Mouse (Mus musculus) lung, postnatal 14 days (tissue): ENCODE results near the gene Cd300ld5.
"Not testable (repeated sequence)": the region's sequence is repeated elsewhere in the genome, so short reads cannot be mapped to it uniquely, and the experiment has no call there.

Experiments used
- DNase-seq: peaks from one replicate; pipeline ENCODE4 v3.0.0; 2021

Gene Cd300ld5

GRCm38 (mm10) chr11:115026912-115027311 lies 10.7 kb downstream of the Cd300ld5 start, which contains the start of gene Cd300ld4:
TSS of gene Cd300ld4 (minus strand) at chr11:115027012.
- not testable (repeated sequence) for DNase-seq

DNA sequence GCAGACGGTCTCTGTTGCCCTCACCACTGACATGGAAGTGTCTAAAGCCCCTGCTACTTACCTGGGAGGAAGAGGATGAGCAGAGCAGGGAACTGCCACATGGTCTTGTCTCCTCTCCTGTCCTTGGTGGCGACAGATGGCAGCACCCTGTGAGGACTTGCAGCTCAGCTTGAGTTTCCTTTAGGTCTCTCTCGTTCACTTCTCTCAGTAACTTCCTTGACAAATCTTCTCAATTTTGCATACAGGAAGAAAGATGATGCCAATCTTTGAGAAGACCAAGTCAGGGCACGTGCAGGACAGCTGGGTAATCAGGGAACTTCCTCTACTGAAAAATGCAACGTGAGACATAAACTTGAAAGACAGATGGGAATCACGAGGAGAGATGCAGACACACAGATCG lies 21.5 kb downstream of the Cd300ld5 start, which contains the start of gene Cd300ld2:
TSS of gene Cd300ld2 (minus strand) at position 101 of the 400 bp plus-strand sequence.
- not testable (repeated sequence) for DNase-seq

- no peak for DNase-seq
Observed at GRCm38 (mm10) chr11:115004070-115004469, 33.5 kb downstream of the Cd300ld5 start.

DNA sequence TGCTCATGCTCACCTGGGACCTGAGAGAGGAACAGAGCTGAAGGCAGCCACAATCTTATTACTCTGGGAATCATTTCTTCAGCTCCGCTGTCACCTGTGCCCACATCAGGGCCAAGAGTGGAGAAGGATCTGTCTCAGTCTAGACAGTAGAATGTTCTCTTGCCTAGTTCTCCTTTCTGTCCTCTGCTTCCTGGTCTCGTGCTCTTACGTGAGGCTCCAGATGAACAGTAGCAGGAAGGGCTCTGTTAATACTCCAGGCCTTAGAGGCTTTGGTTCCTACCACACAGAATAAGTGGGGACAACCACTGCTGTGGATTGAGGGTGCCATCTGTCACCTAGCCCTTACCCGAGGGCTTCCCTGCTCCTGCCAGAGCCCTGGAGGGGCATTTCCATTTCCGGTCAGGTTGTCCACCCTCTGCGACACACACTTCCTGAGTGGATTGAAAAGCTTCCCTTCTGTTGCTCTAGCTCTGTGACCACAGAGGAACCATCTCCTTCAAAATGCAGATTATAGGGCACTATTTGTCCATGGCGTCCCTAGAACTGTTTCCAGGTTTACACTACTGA lies 36.0 kb downstream of the Cd300ld5 start, which contains the start of gene Cd300c2:
TSS of gene Cd300c2 (minus strand) at position 407 of the 567 bp plus-strand sequence.
- DNase-seq = no peak

DNA sequence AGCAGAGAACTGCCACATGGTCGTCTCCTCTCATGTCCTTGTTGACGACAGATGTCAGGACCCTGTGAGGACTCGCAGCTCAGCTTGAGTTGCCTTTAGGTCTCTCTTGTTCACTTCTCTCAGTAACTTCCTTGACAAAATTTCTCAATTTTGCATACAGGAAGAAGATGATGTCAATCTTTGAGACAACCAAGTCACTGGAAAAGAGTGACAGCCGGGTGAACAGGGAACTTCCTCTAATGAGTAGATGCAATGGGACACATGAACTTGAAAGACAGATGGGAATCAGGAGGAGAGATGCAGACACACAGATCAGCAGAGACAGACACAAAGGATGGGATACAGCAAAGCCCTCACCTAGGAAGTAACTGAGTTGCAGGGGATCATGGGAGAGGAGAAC lies 47.8 kb downstream of the Cd300ld5 start, which contains the start of gene Cd300ld:
TSS of gene Cd300ld (minus strand) at position 130 of the 400 bp plus-strand sequence.
- no peak for DNase-seq

DNA sequence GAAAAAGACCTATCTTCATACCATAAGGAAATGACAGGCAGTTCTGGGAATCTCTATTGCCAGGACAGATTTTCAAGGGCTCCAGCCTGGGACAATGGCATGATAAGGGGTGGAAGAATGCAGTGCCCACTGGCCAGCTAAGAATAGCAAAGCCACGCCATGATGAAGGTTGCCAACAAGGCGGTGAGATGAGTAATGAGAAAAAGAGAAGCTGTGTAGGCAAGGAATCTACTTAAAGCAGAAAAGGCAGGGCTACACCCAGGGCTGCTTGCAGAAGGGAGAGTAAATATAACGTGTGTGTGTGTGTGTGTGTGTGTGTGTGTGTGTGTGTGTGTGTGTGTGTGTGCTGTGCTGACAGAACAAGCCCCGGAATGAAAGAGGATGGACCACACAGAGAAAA lies 55.7 kb downstream of the Cd300ld5 start:
- no peak for DNase-seq
